Mouse (Mus musculus) kidney, adult 2 months (tissue): Measurements from ENCODE around the gene 2900026A02Rik.

Experiments
- CTCF ChIP-seq: fragments of 200-500 bp; conservative IDR thresholded peaks from 2 replicates; pipeline ENCODE4 v1.5.1; 2011; ENCODE audit warnings: low read depth, mild to moderate bottlenecking, control low read depth, low read length, moderate library complexity, mixed read lengths; ENCODE audit not compliant: insufficient read depth, insufficient read length
- POLR2A ChIP-seq: fragments of 200-500 bp; IDR thresholded peaks from one replicate; pipeline ENCODE4 v1.6.1; 2011; ENCODE audit warnings: low read depth, low read length, control low read depth

DNA sequence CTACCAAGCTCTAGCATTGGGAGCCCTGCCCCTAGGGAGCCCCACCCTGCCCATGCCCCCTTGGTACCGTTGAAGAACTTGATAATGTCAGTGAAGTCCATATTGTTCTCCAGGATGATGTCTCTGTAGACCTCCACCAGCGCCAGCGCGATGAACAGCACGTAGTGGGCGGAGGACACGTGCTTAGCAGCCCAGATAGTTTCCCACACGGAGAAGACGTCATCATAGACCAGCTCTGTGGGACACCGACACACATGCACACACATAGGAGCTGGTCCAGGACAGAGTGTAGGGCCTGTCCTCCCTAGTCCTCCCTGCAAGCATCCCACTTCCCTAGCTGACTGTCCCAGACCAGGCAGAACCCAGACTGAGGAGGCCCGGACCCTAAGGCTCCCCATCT, 29.8 kb upstream of the 2900026A02Rik start:
- TF ChIP-seq CTCF = no peak
- TF ChIP-seq POLR2A = no peak
